In genomic region chr3:90514691-90515090, GRCm38 (mm10) we compare ENCODE assay signal across 8 mouse cellular contexts. TPM values are rescaled to one million over a fixed set of nuclear protein-coding genes. Genes with fewer than 3 reads are reported as not detected.
A peak's percentile ranks its signal among the peaks of the same experiment; 100 is the strongest.
DNase-seq lines count a peak whose midpoint lies in the region; ATAC-seq and TF ChIP-seq lines count a peak whose summit lies in the region.

No protein-coding gene starts in this region.

- DNase-seq in cerebellum, adult 2 months = peak in 1 of 2 experiments; percentile 23
- no peak for DNase-seq in cerebellum, adult 9-11 months
- peak; percentile 61 for DNase-seq in brain, embryonic 14.5 days (ENCODE audit: low read depth)
- DNase-seq in gastrocnemius, adult 18-20 months (ENCODE audit: low spot score) = peak; percentile 82
- DNase-seq in hindbrain, embryonic 14.5 days (ENCODE audit: low spot score) = no peak
- peak; percentile 78 for DNase-seq in liver, adult 2 months (ENCODE audit: extremely low read depth, low read depth, low spot score)
- DNase-seq in midbrain, postnatal 0 days (ENCODE audit: low spot score) = no peak
- peak; percentile 42 to 57 for DNase-seq in thymus, adult 18-20 months

- WGBS in cerebellum, adult 2 months = 3% methylated on average over 10 of the region's 10 CpGs
- WGBS in hindbrain, embryonic 14.5 days = 1% methylated on average over 10 of the region's 10 CpGs
- under 1% methylated on average over 10 of the region's 10 CpGs for WGBS in liver, adult 2 months
- WGBS in midbrain, postnatal 0 days = 2% methylated on average over 10 of the region's 10 CpGs

- H3K27me3 ChIP-seq in cerebellum, adult 2 months (ENCODE audit: control insufficient read depth, insufficient read depth, low read length) = no peaks in the 10 kb centered on the region
- H3K27me3 ChIP-seq in hindbrain, embryonic 14.5 days (ENCODE audit: control insufficient read depth, insufficient read depth, low read length) = peaks cover 28% of the 10 kb centered on the region
- no peaks in the 10 kb centered on the region for H3K27me3 ChIP-seq in liver, adult 2 months (ENCODE audit: control insufficient read depth, insufficient read depth, low read length)
- H3K27me3 ChIP-seq in midbrain, postnatal 0 days (ENCODE audit: insufficient read depth, low read length) = peaks cover 29% of the 10 kb centered on the region

- no peak overlapping the region for H3K27ac ChIP-seq in cerebellum, adult 2 months (ENCODE audit: insufficient read depth, low read length)
- H3K27ac ChIP-seq in hindbrain, embryonic 14.5 days = no peak overlapping the region
- peak overlapping the region; percentile 91 for H3K27ac ChIP-seq in liver, adult 2 months (replicated peaks; ENCODE audit: insufficient read depth, low read depth, low read length)
- no peak overlapping the region for H3K27ac ChIP-seq in midbrain, postnatal 0 days (ENCODE audit: low read depth, low read length)

- peak overlapping the region; percentile 61 for H3K4me2 ChIP-seq in hindbrain, embryonic 14.5 days (replicated peaks)
- H3K4me2 ChIP-seq in midbrain, postnatal 0 days (ENCODE audit: low read depth, low read length, poor library complexity, severe bottlenecking) = peak overlapping the region; percentile 61

- H3K36me3 ChIP-seq in hindbrain, embryonic 14.5 days (replicated peaks; ENCODE audit: control insufficient read depth, insufficient read depth) = no peaks in the 10 kb centered on the region
- H3K36me3 ChIP-seq in liver, adult 2 months (ENCODE audit: control insufficient read depth, insufficient read depth, low read length) = peaks cover 5% of the 10 kb centered on the region
- H3K36me3 ChIP-seq in midbrain, postnatal 0 days (ENCODE audit: insufficient read depth, low read length) = no peaks in the 10 kb centered on the region

- H3K9ac ChIP-seq in hindbrain, embryonic 14.5 days = peak overlapping the region; percentile 44
- peak overlapping the region; percentile 61 for H3K9ac ChIP-seq in liver, adult 2 months (ENCODE audit: low read depth, low read length)
- peak overlapping the region; percentile 24; the same call in 1 of the 2 replicates for H3K9ac ChIP-seq in midbrain, postnatal 0 days (replicated peaks; ENCODE audit: low read length, poor library complexity, severe bottlenecking)

- H3K4me3 ChIP-seq in cerebellum, adult 2 months (replicated peaks; ENCODE audit: insufficient read depth, low read depth, low read length) = peak overlapping the region; percentile 32
- H3K4me3 ChIP-seq in hindbrain, embryonic 14.5 days (replicated peaks; ENCODE audit: low read length) = peak overlapping the region; percentile 25
- peak overlapping the region; percentile 53 for H3K4me3 ChIP-seq in liver, adult 2 months (ENCODE audit: insufficient read depth, low read depth, low read length)
- peak overlapping the region; percentile 35 for H3K4me3 ChIP-seq in midbrain, postnatal 0 days (ENCODE audit: low read depth, low read length)

- ATAC-seq in hindbrain, embryonic 14.5 days (ENCODE audit: low FRiP score) = no peak
- ATAC-seq in midbrain, postnatal 0 days (ENCODE audit: low FRiP score) = no peak

- H3K4me1 ChIP-seq in cerebellum, adult 2 months (ENCODE audit: control insufficient read depth, insufficient read depth, low read length) = no peaks in the 10 kb centered on the region
- H3K4me1 ChIP-seq in hindbrain, embryonic 14.5 days (replicated peaks; ENCODE audit: control insufficient read depth, insufficient read depth, low read length) = peaks cover 11% of the 10 kb centered on the region
- peaks cover 14% of the 10 kb centered on the region for H3K4me1 ChIP-seq in liver, adult 2 months (ENCODE audit: control insufficient read depth, insufficient read depth, low read length)
- H3K4me1 ChIP-seq in midbrain, postnatal 0 days (ENCODE audit: insufficient read depth, low read length) = peaks cover 7% of the 10 kb centered on the region; the same call in 1 of the 2 replicates

- no peaks in the 10 kb centered on the region; the same call in 1 of the 2 replicates for H3K79me2 ChIP-seq in liver, adult 2 months (ENCODE audit: control insufficient read depth, insufficient read depth, low read length)

- TF ChIP-seq POLR2A in cerebellum, adult 2 months (IDR thresholded peaks at IDR 0.05; ENCODE audit: borderline replicate concordance, insufficient read depth, low read length) = no peak
- no peak for TF ChIP-seq POLR2A in brain, embryonic 14.5 days (IDR thresholded peaks at IDR 0.05; ENCODE audit: borderline replicate concordance, extremely low read depth, insufficient read depth, insufficient read length, poor library complexity, severe bottlenecking)
- TF ChIP-seq POLR2A in liver, adult 2 months (IDR thresholded peaks at IDR 0.05; ENCODE audit: extremely low read depth, insufficient read depth, low read length) = peak; percentile 60; the same call in 1 of the 2 replicates

- no peaks in the 10 kb centered on the region for H3K9me3 ChIP-seq in hindbrain, embryonic 14.5 days (ENCODE audit: control insufficient read depth, low read length)
- H3K9me3 ChIP-seq in midbrain, postnatal 0 days (ENCODE audit: low read length) = no peaks in the 10 kb centered on the region

- TF ChIP-seq CTCF in cerebellum, adult 2 months (IDR thresholded peaks at IDR 0.05; ENCODE audit: borderline replicate concordance, insufficient read depth, low read depth, low read length) = no peak
- TF ChIP-seq CTCF in brain, embryonic 14.5 days (IDR thresholded peaks at IDR 0.05; ENCODE audit: borderline replicate concordance, extremely low read depth, insufficient read depth, insufficient read length) = no peak
- TF ChIP-seq CTCF in liver, adult 2 months (IDR thresholded peaks at IDR 0.05; ENCODE audit: low read depth, low read length) = peak; percentile 8; the same call in 1 of the 2 replicates
- no peak for TF ChIP-seq CTCF in midbrain, postnatal 0 days (IDR thresholded peaks at IDR 0.05)

RNA-seq across cellular contexts. Expression of gene S100a13, which starts 0.5 kb away (rescaled TPM):
- polyA plus RNA-seq in cerebellum, adult 2 months (2012; rRNA removed) = 57.9 and 66.1 TPM in 2 replicates
- 6.4 and 6.7 TPM in 2 replicates for polyA plus RNA-seq in brain, embryonic 14.5 days (2012; rRNA removed)
- 10 to 100 TPM; 10.4 to 14.4 TPM for total RNA-seq in gastrocnemius, adult 18-20 months (2021)
- polyA plus RNA-seq in hindbrain, embryonic 14.5 days (2014; fragmentation: Nextera tagmentation; extraction: Ambion mirVana) = 11.9 TPM in 2 replicates
- 70.7 and 81.7 TPM in 2 replicates for total RNA-seq in liver, adult 2 months (2014; rRNA removed)
- polyA plus RNA-seq in liver, adult 2 months (2012; rRNA removed) = 40.2 and 40.5 TPM in 2 replicates
- total RNA-seq in midbrain, postnatal 0 days (2014; rRNA removed) = 4.5 and 7.3 TPM in 2 replicates
- 20.3 and 21.1 TPM in 2 replicates for polyA plus RNA-seq in midbrain, postnatal 0 days (2015; fragmentation: Nextera tagmentation; extraction: Ambion mirVana)

RNA-seq across cellular contexts. Expression of gene S100a1, which starts 0.5 kb away (rescaled TPM):
- 205 and 240 TPM in 2 replicates for polyA plus RNA-seq in cerebellum, adult 2 months (2012; rRNA removed)
- polyA plus RNA-seq in brain, embryonic 14.5 days (2012; rRNA removed) = 7.4 and 8.1 TPM in 2 replicates
- total RNA-seq in gastrocnemius, adult 18-20 months (2021) = 100 to 1,000 TPM; 205 to 220 TPM
- polyA plus RNA-seq in hindbrain, embryonic 14.5 days (2014; fragmentation: Nextera tagmentation; extraction: Ambion mirVana) = 19.8 TPM in 2 replicates
- total RNA-seq in liver, adult 2 months (2014; rRNA removed) = 115 and 123 TPM in 2 replicates
- polyA plus RNA-seq in liver, adult 2 months (2012; rRNA removed) = 241 and 335 TPM in 2 replicates
- 16.4 and 27.5 TPM in 2 replicates for total RNA-seq in midbrain, postnatal 0 days (2014; rRNA removed)
- 54.2 and 59.9 TPM in 2 replicates for polyA plus RNA-seq in midbrain, postnatal 0 days (2015; fragmentation: Nextera tagmentation; extraction: Ambion mirVana)

RNA-seq across cellular contexts. Expression of gene Chtop, which starts 5.4 kb away (rescaled TPM):
- polyA plus RNA-seq in cerebellum, adult 2 months (2012; rRNA removed) = 148 and 151 TPM in 2 replicates
- 199 and 209 TPM in 2 replicates for polyA plus RNA-seq in brain, embryonic 14.5 days (2012; rRNA removed)
- total RNA-seq in gastrocnemius, adult 18-20 months (2021) = 100 to 1,000 TPM in 1 of 2 experiments, 10 to 100 TPM in 1; 88.7 to 103 TPM
- 122 and 126 TPM in 2 replicates for polyA plus RNA-seq in hindbrain, embryonic 14.5 days (2014; fragmentation: Nextera tagmentation; extraction: Ambion mirVana)
- total RNA-seq in liver, adult 2 months (2014; rRNA removed) = 30.9 and 31.0 TPM in 2 replicates
- polyA plus RNA-seq in liver, adult 2 months (2012; rRNA removed) = 23.5 and 24.9 TPM in 2 replicates
- total RNA-seq in midbrain, postnatal 0 days (2014; rRNA removed) = 233 and 254 TPM in 2 replicates
- polyA plus RNA-seq in midbrain, postnatal 0 days (2015; fragmentation: Nextera tagmentation; extraction: Ambion mirVana) = 154 and 163 TPM in 2 replicates

RNA-seq across cellular contexts. Expression of gene S100a14, which starts 12.0 kb away (rescaled TPM):
- polyA plus RNA-seq in cerebellum, adult 2 months (2012; rRNA removed) = not detected in 2 replicates
- polyA plus RNA-seq in brain, embryonic 14.5 days (2012; rRNA removed) = 1.4 and 2.3 TPM in 2 replicates
- under 1 TPM in 1 of 2 experiments, not detected in 1; 0.39 TPM for total RNA-seq in gastrocnemius, adult 18-20 months (2021)
- polyA plus RNA-seq in hindbrain, embryonic 14.5 days (2014; fragmentation: Nextera tagmentation; extraction: Ambion mirVana) = not detected in 2 replicates
- not detected in 2 replicates for total RNA-seq in liver, adult 2 months (2014; rRNA removed)
- polyA plus RNA-seq in liver, adult 2 months (2012; rRNA removed) = not detected in 2 replicates
- total RNA-seq in midbrain, postnatal 0 days (2014; rRNA removed) = 0.55 TPM in 1 of 2 replicates, not detected in the other
- polyA plus RNA-seq in midbrain, postnatal 0 days (2015; fragmentation: Nextera tagmentation; extraction: Ambion mirVana) = not detected in 2 replicates

RNA-seq across cellular contexts. Expression of gene S100a16, which starts 22.4 kb away (rescaled TPM):
- polyA plus RNA-seq in cerebellum, adult 2 months (2012; rRNA removed) = 137 and 149 TPM in 2 replicates
- polyA plus RNA-seq in brain, embryonic 14.5 days (2012; rRNA removed) = 22.5 and 22.9 TPM in 2 replicates
- total RNA-seq in gastrocnemius, adult 18-20 months (2021) = 10 to 100 TPM; 51.3 to 58.8 TPM
- polyA plus RNA-seq in hindbrain, embryonic 14.5 days (2014; fragmentation: Nextera tagmentation; extraction: Ambion mirVana) = 37.8 and 40.3 TPM in 2 replicates
- 38.0 and 40.7 TPM in 2 replicates for total RNA-seq in liver, adult 2 months (2014; rRNA removed)
- 40.1 and 55.0 TPM in 2 replicates for polyA plus RNA-seq in liver, adult 2 months (2012; rRNA removed)
- total RNA-seq in midbrain, postnatal 0 days (2014; rRNA removed) = 38.4 and 76.1 TPM in 2 replicates
- polyA plus RNA-seq in midbrain, postnatal 0 days (2015; fragmentation: Nextera tagmentation; extraction: Ambion mirVana) = 65.5 and 74.7 TPM in 2 replicates

Comparison
In these comparisons a context has a peak if more than half of its experiments do, and no peak if none do; other contexts are left out.
1. DNase-seq: peak in brain, embryonic 14.5 days (single experiment), gastrocnemius, adult 18-20 months (single experiment), liver, adult 2 months (single experiment) and thymus, adult 18-20 months (2 of 2); none in cerebellum, adult 9-11 months (single experiment), hindbrain, embryonic 14.5 days (single experiment) and midbrain, postnatal 0 days (single experiment).
2. Peak in every context shown above with its lines, with median percentiles within 50 percentile points of each other: H3K4me3 ChIP-seq and H3K9ac ChIP-seq.